Mouse (Mus musculus): ENCODE results near the gene N4bp2l2. TPM values are rescaled to one million over a fixed set of nuclear protein-coding genes. Genes with fewer than 3 reads are reported as not detected.

The N4bp2l2 gene
- total and polyA plus RNA-seq, 2 experiments from 2014 or later = 26.5 to 93.1 TPM

DNA sequence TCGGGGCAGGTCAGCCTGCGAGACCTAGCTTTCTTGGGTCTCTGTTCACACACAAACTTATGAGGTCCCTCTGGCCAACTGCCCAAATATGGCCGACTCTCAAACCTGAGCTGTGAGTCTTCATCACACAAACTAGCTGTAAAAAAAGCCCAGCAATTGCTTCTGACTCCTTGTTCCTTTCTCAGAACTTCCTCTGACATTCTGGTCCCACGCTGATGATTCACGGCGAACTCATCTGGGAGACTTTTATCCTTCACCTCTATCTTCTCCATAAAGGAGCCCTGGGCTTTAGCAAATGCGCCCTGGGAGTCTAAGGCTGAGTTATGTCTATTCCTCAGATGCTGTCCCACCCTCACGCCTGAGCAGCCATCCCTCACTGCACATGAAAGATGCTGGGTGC lies 58.4 kb downstream of the N4bp2l2 start:
- H3K27me3 ChIP-seq (ENCODE audit: insufficient read depth, low read length) = no peaks in the 10 kb centered on the region
- peaks cover 12% of the 10 kb centered on the region; the same call in 1 of the 2 replicates for H3K36me3 ChIP-seq (ENCODE audit: insufficient read depth)
- no peak overlapping the region for H3K9ac ChIP-seq
- H3K4me3 ChIP-seq (ENCODE audit: low read depth, low read length) = no peak overlapping the region
- H3K4me1 ChIP-seq (ENCODE audit: insufficient read depth) = no peaks in the 10 kb centered on the region
- TF ChIP-seq CTCF (IDR thresholded peaks at IDR 0.05; ENCODE audit: low read depth) = no peak
- no peak for ATAC-seq
- H3K9me3 ChIP-seq (ENCODE audit: low read length) = no peaks in the 10 kb centered on the region
- no peak for DNase-seq
- H3K27ac ChIP-seq (ENCODE audit: low read depth, low read length) = no peak overlapping the region
- WGBS = 95% methylated on average over 8 of the region's 8 CpGs
- no peak overlapping the region for H3K4me2 ChIP-seq (ENCODE audit: low read depth)

DNA sequence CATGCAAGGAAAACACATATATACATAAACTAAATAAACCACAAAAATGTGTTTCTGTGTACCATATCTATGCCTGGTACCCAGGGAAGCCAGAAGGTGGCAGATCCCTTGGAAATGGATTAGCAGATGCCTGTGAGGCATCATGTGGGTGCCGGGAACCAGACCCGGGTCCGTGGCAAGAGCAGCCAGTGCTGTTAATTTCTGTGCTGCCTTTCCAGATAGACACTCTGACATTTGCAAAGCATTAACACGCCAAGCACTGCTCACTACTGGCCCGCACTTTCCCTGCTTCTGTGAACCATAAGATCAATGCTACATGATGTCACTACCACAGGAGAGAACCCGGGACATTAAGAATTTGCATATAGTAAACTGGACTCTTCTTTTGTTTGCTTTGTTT lies 59.9 kb downstream of the N4bp2l2 start:
- DNase-seq (no peak), ATAC-seq (no peak)
- Histone ChIP-seq H3K9me3 (ENCODE audit: low read length) (no peaks in the 10 kb centered on the region), H3K27ac (ENCODE audit: low read depth, low read length) (no peak overlapping the region), H3K4me3 (ENCODE audit: low read depth, low read length) (no peak overlapping the region), H3K4me1 (ENCODE audit: insufficient read depth) (peaks cover 10% of the 10 kb centered on the region; the same call in 1 of the 2 replicates), H3K36me3 (ENCODE audit: insufficient read depth) (peaks cover 12% of the 10 kb centered on the region; the same call in 1 of the 2 replicates), H3K4me2 (ENCODE audit: low read depth) (no peak overlapping the region), H3K27me3 (ENCODE audit: insufficient read depth, low read length) (no peaks in the 10 kb centered on the region), H3K9ac (no peak overlapping the region)
- no peak for TF ChIP-seq CTCF (IDR thresholded peaks at IDR 0.05; ENCODE audit: low read depth)
- WGBS = 96% methylated on average over 6 of the region's 6 CpGs

DNA sequence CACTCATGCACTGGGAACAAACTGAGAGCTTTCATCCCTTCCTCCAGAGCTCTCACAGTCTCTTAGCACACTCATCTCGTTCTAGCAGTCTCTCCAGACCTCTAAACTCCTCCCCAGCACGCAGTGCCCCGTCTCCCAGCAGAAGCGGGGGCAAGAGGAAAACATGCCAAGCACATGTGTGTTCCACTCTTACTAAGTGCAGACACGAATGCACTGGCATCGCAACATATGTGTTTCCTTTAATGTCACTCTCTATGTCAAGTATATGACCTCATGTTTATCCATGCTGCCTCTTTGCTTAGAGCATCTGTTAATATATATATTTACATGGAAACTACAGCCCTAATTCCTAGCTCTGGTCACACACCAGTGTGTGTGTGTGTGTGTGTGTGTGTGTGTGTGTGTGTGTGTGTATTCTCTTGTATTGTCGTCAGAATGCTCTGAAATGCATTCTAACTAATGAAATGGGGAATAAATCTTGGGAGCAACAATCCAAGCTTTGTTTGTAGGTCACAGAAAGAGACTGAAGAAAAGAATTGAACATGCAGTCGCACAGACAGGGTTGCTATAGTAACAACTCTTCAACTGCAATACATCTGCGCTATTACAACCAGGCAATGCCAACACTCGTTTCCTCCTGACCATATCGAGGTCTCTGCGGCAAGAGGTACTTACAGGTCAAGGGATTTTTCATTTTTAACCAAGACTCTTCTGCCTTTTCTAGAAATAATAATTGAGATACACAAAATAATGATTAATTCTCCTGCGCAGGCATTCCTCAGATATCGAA lies 64.3 kb downstream of the N4bp2l2 start:
- ATAC-seq (peak; percentile 85), DNase-seq (peak; percentile 51)
- H3K9me3 ChIP-seq (ENCODE audit: low read length) = no peaks in the 10 kb centered on the region
- WGBS = 46% methylated on average over 14 of the region's 14 CpGs
- H3K27me3 ChIP-seq (ENCODE audit: insufficient read depth, low read length) = no peaks in the 10 kb centered on the region
- no peak overlapping the region for H3K4me3 ChIP-seq (ENCODE audit: low read depth, low read length)
- H3K36me3 ChIP-seq (ENCODE audit: insufficient read depth) = peaks cover 14% of the 10 kb centered on the region; the same call in 1 of the 2 replicates
- H3K4me2 ChIP-seq (ENCODE audit: low read depth) = no peak overlapping the region
- no peak overlapping the region for H3K9ac ChIP-seq
- H3K4me1 ChIP-seq (ENCODE audit: insufficient read depth) = peaks cover 11% of the 10 kb centered on the region; the same call in 1 of the 2 replicates
- TF ChIP-seq CTCF (IDR thresholded peaks at IDR 0.05; ENCODE audit: low read depth) = no peak
- peak overlapping the region; percentile 47 for H3K27ac ChIP-seq (ENCODE audit: low read depth, low read length)

DNA sequence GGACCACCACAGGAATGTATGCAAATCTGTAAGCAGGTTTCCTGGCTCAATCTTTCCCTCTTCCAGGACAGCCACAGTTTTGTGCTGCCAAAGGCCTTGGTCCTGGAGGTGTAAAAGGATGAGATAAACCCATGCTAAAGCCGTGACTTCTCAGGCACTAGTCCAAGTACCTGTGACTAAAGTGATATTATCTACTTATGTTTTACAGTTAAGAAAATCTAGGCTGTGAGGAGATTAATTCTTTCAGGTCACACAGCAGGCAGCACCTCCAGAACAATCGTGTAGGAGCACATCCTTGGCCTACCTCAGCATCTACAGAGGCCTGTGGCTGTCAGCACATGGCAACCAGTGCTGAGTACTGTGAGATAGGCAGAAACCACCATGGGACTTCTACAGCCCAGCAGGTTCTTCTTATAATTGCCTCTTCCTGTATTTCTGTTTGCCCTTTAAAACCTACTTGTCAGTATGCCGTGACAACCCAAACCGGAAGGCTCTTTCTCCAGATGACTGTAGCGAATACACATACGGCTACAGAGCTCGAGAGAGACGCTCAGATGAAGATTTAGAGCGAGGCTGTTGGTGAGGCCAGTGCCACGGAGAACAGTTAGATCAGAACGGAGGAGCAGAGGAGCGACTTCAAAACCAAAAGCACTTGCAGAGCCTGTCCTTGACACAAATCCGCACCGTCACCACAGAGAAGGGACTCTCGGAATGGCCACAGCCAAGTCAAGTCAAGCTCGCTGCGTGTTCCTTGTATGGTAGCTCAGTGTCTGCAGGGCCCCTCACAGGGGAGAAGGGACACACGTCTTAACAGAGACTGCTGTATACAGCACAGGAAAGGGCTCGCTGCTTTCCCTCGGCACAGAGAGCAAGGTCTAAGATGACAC lies 65.2 kb downstream of the N4bp2l2 start:
- peaks cover 11% of the 10 kb centered on the region; the same call in 1 of the 2 replicates for H3K4me1 ChIP-seq (ENCODE audit: insufficient read depth)
- H3K4me3 ChIP-seq (ENCODE audit: low read depth, low read length) = no peak overlapping the region
- TF ChIP-seq CTCF (IDR thresholded peaks at IDR 0.05; ENCODE audit: low read depth) = no peak
- H3K36me3 ChIP-seq (ENCODE audit: insufficient read depth) = peaks cover 8% of the 10 kb centered on the region; the same call in 1 of the 2 replicates
- H3K9me3 ChIP-seq (ENCODE audit: low read length) = no peaks in the 10 kb centered on the region
- no peak overlapping the region for H3K4me2 ChIP-seq (ENCODE audit: low read depth)
- ATAC-seq (peak; percentile 18; the same call in 1 of the 2 replicates), DNase-seq (no peak)
- WGBS = 74% methylated on average over 20 of the region's 20 CpGs
- H3K27ac ChIP-seq (ENCODE audit: low read depth, low read length) = peak overlapping the region; percentile 47
- H3K27me3 ChIP-seq (ENCODE audit: insufficient read depth, low read length) = 0 out of 2 replicates have a peak, but pooled peaks cover 3% of the 10 kb centered on the region
- H3K9ac ChIP-seq = no peak overlapping the region

DNA sequence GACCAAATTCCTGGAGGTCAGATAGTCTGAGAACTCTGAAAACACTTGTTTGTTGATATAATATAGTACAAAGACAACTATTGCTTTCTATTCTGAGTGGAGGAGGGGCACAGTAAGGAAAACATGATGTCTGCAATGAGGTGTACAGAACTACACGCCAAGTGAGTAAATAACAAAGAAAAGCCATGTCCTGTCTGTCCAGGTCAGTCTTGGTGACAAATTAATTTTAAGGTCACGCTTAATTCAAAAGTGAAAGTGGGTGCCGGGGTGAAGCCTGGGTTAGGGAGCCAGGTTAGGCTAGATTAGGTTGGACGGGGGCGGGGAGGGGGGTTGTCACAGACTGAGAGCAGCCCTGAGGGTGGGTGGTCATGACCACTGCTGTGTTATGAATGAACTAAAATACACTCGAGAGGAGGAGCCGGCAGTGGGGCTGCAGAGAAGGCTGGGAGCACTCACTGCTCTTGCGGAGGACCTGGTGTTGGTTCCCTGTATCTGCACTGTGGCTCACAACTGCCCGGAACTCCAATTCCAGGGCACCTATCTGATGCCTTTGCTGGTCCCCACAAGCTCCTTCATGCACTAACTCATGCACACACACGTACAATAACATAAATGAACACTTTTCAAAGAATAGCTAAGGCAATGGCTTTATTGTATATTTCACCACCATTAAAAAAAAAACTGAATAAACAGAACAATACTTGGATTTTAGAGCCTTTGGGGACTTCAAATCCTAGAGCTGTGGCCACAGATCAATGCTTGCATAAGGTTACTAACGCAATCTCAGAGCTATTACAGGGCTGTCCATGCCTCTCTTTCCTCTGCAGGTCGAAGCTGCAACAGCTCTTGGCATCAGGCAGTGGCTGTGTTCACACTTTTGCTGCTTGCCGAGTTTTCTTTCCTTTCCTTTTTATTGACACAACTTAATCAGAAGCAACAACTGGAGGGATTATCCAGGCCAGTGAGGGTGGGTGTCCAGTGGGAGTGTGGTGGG lies 66.4 kb downstream of the N4bp2l2 start:
- WGBS = 72% methylated on average over 13 of the region's 13 CpGs
- H3K4me3 ChIP-seq (ENCODE audit: low read depth, low read length) = no peak overlapping the region
- no peak for ATAC-seq
- DNase-seq = no peak
- 0 out of 2 replicates have a peak, but pooled peaks cover 3% of the 10 kb centered on the region for H3K27me3 ChIP-seq (ENCODE audit: insufficient read depth, low read length)
- no peak overlapping the region for H3K4me2 ChIP-seq (ENCODE audit: low read depth)
- 0 out of 2 replicates have a peak, but pooled peaks cover 8% of the 10 kb centered on the region for H3K36me3 ChIP-seq (ENCODE audit: insufficient read depth)
- peaks cover 11% of the 10 kb centered on the region; the same call in 1 of the 2 replicates for H3K4me1 ChIP-seq (ENCODE audit: insufficient read depth)
- no peak for TF ChIP-seq CTCF (IDR thresholded peaks at IDR 0.05; ENCODE audit: low read depth)
- no peak overlapping the region for H3K27ac ChIP-seq (ENCODE audit: low read depth, low read length)
- H3K9ac ChIP-seq = no peak overlapping the region
- H3K9me3 ChIP-seq (ENCODE audit: low read length) = no peaks in the 10 kb centered on the region

Measured in forebrain, postnatal 0 days (tissue).